Mouse (Mus musculus): ENCODE measurements around the gene Timm10.

Timm10 gene

GRCm38 (mm10) chr2:84861430-84861829, 34.6 kb downstream of the Timm10 start:
- no peak for DNase-seq

- DNase-seq, result no peak
Observed at GRCm38 (mm10) chr2:84862231-84862630, 35.4 kb downstream of the Timm10 start.

GRCm38 (mm10) chr2:84865616-84866571, 39.1 kb downstream of the Timm10 start:
- DNase-seq, result peak; percentile 79 to 80

- DNase-seq, result peak; percentile 83 to 84
Observed at GRCm38 (mm10) chr2:84868521-84868943, 41.7 kb downstream of the Timm10 start.

- DNase-seq, result no peak
Observed at GRCm38 (mm10) chr2:84868977-84869376, 42.2 kb downstream of the Timm10 start.

GRCm38 (mm10) chr2:84870623-84871160, 43.9 kb downstream of the Timm10 start:
- peak; percentile 67 to 68 for DNase-seq

- peak; percentile 54 to 63 for DNase-seq
Observed at GRCm38 (mm10) chr2:84872105-84872716, 45.4 kb downstream of the Timm10 start.

GRCm38 (mm10) chr2:84875842-84876241, 49.0 kb downstream of the Timm10 start:
- no peak for DNase-seq
